Mouse (Mus musculus) gastrocnemius, adult 8-10 months (tissue): Measurements from ENCODE around the gene Ccdc6. TPM values are rescaled to one million over a fixed set of nuclear protein-coding genes. Genes with fewer than 3 reads are reported as not detected.
"Not testable (repeated sequence)": the region's sequence is repeated elsewhere in the genome, so short reads cannot be mapped to it uniquely, and the experiment has no call there.

ENCODE experiments used
- DNase-seq, 2 experiments: peaks; one replicate each; pipeline ENCODE4 v3.0.0; 2022; ENCODE audit warnings: low spot score in 2 of 2
- total RNA-seq, 4 experiments: library from RNA; stranded (reverse); gene quantifications; 2 replicates each; pipeline ENCODE4 v1.2.4; 2022

The Ccdc6 gene
- total RNA-seq, 4 experiments from 2014 or later = 102 to 119 (median 108) TPM

DNA sequence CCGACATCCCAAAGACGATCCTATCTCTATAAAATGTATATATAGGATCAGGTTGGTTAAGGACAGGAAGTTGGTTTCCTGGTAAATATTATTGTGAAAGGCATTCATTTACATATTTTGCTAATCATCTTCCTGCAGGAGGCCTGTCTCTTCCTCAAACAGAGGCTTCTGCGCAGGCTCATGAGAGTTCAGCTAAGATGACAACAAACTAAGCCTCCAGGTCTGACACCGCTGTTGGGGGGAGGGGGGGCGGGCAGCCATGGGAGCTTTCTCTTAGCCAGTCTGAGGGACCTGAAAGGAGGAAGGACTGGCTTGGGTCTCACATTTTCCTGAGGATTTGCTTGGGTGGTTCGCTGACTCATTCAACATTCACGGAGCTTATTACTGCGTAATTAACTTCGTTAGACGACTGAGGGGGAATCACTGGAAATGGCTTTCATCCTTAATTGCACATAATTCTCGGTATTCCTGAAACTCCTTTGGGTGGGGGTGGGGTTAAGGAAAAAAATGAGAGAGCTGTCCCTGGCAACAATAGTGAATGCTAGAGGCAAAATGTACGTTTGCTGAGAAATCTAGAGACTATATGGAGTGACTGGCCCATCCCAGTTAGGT is 104.1 kb downstream of the Ccdc6 start:
- no peak for DNase-seq

- DNase-seq = peak; percentile 36 to 49
These were observed 107.8 kb downstream of the Ccdc6 start, which contains the start of gene Mrln for GRCm38 (mm10) chr10:70204505-70205399. TSS of gene Mrln (plus strand) at chr10:70204664.

DNA sequence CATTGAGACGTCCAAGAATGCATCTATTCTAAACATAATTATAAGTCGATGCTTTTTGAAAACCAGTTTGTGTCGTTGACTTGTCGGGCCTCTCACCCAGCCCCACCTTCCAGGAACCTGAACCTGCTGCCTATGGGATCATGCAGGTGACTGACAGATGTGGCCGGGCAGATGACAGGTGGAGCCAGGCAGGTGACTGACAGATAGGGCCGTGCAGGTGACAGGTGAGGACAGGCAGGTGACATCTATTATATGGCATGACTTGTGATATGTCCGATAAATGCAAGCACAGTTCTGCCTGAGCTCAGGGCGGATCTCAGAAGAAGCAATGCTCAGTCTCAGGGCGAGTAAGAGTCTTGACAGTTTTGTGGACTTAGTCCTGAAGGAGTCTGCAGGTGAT is 114.4 kb downstream of the Ccdc6 start:
- no peak for DNase-seq

DNA sequence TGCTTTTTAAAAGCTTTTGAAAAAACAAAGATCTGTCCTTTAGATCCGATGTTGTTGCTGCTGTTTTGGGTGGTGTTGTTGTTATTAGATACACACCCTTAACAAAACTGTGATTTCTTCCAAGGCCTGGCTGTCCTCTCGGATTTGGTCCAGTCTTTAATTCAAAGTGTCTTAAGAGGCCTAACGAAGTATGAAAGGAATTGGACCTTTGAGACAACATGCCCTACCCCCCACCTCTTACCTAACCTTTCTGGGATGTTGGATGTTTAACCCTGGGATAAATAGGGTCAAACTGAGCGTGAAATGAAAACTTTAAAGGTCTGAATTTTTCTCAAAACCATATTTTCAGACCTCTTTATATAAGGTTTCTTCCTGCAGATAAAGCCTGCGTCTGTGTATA is 124.0 kb downstream of the Ccdc6 start:
- no peak for DNase-seq

DNA sequence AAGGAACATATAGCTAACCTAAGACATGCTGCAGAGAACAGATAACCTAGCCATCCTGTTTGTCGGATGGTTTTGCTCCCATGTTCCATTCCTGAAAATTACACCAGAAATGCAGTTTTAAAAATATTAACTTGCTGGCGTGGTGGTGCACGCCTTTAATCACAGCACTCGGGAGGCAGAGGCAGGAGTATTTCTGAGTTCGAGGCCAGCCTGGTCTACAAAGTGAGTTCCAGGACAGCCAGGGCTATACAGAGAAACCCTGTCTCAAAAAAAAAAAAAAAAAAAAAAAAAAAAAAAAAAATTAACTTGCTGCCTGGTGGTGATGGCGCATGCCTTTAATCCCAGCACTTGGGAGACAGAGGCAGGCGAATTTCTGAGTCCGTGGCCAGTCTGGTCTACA is 125.3 kb downstream of the Ccdc6 start:
- not testable (repeated sequence) for DNase-seq

- DNase-seq = peak in 1 of 2 experiments; percentile 46
These were observed 127.7 kb downstream of the Ccdc6 start for GRCm38 (mm10) chr10:70224571-70224970.

GRCm38 (mm10) chr10:70225760-70226159 is 128.8 kb downstream of the Ccdc6 start:
- DNase-seq = no peak

DNA sequence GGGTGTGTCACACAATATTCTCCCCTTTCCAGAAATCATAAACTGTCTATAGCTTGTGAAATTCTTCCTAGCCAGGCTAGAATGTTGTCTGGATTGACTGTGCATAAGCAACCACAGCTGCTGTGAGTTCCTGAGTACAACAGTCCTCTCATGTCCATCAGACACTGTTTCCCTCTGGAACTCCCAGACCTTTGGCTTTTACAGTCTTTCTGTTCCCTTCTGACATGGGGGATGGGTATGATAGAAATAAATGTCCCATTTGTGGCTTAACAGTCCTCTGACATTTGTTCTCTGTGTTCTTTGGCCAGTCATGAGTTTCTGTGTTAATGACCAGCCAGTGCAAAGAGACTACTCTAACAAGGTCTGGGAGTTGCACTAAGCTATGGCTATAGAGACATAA is 129.7 kb downstream of the Ccdc6 start:
- no peak for DNase-seq

DNA sequence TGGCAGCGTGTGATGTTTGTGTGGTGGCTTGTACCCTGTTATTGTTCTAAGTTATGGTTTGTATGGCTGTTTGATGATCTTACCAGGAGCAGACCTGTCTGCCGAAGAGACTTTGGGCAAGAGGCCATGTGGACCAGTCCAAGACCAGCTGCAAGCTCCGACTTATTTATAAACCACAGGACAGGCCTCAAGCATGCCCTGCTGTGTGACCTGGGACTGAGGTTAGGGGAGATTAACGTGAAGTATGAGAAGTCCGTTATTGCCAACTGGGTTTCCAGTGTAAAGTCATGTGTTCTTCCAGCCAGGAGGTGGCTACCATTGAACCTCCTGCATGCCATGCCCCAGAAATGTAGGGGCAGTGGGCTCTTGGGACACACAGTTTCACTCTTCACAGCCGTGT is 133.4 kb downstream of the Ccdc6 start:
- peak; percentile 50 to 71 for DNase-seq

- no peak for DNase-seq
These were observed 141.0 kb downstream of the Ccdc6 start for GRCm38 (mm10) chr10:70237936-70238335.

Other genes starting within 250 kb of the Ccdc6 start
- gene Mrln, start 107.5 kb downstream of the Ccdc6 start, total RNA-seq = 100 to 1,000 TPM; 225 to 294 (median 248) TPM
- 1 to 10 TPM; 3.4 to 8.4 (median 7.1) TPM for gene Slc16a9, start 148.0 kb downstream of the Ccdc6 start, total RNA-seq